Mouse (Mus musculus) heart, adult 9 months (tissue): ENCODE data around the gene Gm17364.
"Not testable (repeated sequence)": the region's sequence is repeated elsewhere in the genome, so short reads cannot be mapped to it uniquely, and the experiment has no call there.

Experiments
- DNase-seq, 2 experiments: peaks; one replicate each; pipeline ENCODE4 v3.0.0; 2022; ENCODE audit warnings: low spot score in 2 of 2

Gm17364 gene

GRCm38 (mm10) chr13:41251667-41252066, 22.1 kb downstream of the Gm17364 start:
- DNase-seq, result no peak

DNA sequence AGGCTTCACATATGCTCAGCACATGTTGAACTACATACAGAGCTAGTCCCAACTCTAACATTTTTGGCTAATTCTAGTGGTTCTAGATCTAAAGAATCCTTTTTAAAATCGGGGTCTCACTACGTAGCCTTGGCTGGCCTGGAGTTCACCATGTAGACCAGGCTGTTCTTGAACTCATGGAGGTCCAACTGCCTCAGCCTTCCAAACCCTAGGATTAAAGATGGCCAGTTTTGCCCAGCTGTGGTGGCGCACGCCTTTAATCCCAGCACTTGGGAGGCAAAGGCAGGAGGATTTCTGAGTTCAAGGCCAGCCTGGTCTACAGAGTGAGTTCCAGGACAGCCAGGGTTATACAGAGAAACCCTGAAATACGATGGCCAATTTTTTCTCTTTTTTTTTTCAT, 22.5 kb downstream of the Gm17364 start:
- not testable (repeated sequence) for DNase-seq

GRCm38 (mm10) chr13:41250318-41250981, 23.3 kb downstream of the Gm17364 start:
- DNase-seq, result no peak

- peak; percentile 93 for DNase-seq
These were observed 24.0 kb downstream of the Gm17364 start, which contains the start of gene Smim13 for GRCm38 (mm10) chr13:41249538-41250317. Gene Smim13 (plus strand): TSS chr13:41249844.

DNA sequence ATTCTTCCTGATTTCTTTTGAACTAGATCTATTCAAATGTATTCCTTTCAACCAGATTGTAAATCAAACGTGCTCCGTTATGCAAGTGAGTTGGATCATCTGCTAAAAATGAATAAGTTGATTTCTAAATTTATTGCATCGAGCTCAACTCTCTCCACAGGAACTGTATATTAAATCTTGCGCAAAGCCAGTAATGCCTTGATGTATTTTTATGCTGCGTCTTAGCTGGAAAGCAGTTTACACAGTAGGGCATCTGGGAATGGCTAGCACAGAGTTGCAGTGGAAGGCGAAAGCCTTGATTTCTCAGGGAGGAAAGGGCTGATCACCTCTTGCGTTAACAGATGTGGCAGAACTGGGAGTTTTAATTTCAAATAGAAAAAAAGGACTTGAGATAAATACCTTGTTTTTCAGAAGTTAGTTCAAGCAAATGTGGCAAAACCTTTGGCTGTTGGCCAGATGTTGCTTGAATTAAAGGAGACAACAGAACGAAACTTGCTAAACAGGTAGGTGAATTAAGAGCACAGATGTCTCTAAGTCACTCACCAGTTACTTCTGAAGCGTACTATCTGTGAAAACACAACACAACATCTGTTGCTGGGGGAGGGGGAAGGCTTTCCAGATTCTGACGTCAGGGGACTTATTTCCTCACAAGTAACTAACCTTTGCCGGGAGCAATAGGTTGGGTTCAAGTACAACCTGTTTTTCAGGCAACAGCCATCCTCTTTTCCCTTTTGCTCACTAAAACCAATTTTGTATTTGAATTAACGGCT, 24.8 kb downstream of the Gm17364 start:
- DNase-seq, result no peak

GRCm38 (mm10) chr13:41244306-41244830, 29.4 kb downstream of the Gm17364 start:
- DNase-seq, result no peak

GRCm38 (mm10) chr13:41241557-41241956, 32.2 kb downstream of the Gm17364 start:
- DNase-seq, result no peak

DNA sequence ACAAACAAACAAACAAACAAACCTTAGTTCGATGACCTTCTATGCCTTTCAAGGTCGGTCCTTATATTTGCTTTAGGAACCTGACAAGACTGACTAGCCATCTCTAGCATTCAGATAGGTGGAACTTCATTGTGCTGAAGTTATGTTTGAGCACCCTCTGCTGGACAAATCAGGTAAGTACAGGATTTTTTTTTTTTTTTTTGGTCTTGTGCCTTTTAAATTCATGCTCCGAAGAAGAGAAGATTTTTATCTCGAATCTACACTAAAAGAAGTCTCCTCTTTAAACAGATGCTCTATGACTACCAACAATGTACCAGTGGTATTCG, 35.0 kb downstream of the Gm17364 start:
- no peak for DNase-seq

DNA sequence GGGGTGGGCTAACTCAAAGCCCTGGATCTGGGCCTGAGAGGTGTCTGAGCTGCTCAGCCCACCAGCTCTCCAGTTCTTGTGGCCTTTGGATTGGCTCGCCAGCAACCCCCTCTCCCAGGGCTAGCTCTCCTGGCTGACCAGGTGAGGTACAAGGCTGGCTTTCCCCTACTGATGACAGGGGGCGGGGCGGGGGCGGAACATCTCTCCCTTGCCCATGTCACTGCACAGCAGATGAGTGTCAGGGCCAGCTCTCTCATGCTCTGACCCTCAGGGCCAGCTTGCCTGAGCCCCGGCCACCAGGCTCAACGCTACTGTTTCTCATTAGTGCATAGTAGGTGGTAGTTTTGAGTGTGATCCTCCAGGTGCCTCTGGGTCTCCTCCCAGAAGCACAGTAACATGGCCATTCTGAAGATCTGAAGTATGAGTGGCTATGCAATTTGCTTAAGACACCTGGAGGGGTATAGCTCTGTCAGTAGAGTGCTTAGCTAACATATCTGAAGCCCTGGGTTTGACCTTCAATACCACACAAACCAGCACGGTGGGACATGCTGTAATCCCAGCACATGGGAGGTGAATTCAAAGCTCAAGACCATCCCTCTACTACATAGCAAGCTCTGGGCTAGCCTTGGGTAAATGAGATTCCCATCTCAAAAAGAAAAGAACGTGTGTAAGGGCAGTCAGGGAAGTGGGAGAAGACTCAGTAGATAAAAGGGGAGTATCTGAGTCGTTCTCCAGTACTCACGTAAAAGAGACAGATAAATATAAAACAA, 35.6 kb downstream of the Gm17364 start:
- no peak for DNase-seq

DNA sequence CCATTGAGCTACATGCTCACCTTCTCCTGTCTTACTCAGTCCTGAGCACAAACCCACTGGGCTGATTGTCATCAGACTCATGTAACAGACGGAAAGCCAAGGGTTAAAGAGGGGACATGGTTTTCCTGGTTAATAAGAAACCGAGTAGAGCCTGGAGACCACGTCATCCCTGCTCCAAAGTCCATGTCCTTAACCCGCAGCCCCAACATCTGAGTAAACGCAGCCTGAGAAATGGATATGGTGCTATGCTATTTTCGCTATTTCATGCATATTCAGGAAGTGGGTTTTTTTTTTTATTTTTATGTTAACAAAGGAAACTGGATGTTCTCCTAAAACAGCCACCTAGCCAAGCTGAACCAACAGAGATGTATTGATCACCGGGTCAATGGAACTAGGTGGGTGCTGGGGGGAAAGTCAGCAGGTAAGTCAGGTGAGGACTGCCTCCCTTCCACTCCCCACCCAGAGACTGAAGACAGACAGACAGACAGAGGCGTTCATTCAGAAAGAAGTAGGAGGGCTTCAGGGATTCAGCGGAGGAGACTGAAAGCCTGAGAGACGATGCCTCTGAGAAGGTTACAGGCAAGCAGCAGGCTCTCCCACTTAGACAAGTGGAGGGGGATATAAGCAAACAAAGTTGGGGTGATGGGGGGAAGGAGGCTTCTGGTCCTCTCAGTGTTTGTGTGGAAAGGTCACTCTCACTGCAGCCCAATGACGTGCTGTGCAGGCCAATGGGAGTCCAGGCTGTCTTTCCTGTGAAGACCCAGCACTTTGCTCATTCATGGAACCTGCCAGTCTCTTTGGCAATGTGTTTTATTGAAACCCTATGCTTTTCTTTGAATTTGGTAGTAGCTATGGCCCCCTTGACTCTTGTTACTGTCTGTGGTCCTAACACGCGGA, 37.7 kb downstream of the Gm17364 start:
- DNase-seq, result no peak

DNA sequence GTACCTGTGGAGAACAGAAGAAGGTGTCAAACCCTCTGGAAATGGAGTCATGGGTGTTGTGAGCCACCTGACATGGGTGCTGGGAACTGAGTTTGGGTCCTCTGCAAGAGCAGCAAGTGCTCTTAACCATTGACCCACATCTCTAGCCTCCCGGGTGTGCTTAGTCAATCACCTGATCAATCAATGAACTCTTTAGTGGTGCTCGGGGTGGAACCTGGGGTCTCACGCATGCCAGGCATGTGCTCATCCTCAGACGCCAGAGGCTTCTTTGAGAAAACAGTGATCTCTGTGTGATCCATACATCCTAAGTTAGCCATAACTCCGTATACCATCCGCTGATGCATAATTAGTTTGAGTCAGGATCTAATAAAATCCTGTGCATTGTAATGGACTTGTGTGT, 38.6 kb downstream of the Gm17364 start:
- no peak for DNase-seq

- no peak for DNase-seq
These were observed 40.5 kb downstream of the Gm17364 start for GRCm38 (mm10) chr13:41233241-41233640.

DNA sequence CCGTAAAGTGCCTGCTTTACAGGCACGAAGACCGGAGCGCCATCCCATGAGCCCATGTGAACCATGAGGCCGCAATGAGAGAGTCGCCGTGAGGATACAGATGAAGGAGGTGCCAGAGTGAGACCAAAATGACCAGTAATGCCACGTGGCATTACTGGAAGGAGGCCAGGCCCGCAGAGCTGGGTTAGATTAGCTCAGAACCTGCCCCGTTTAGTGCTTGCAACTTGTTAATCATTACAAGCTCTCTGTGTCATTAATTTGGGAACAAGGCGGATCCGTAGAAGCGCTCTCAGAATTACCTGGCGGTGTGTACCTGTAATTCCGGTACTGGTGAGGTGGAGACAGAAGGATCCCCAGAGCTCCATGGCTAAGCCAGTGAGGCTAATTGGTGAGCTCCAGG, 41.6 kb downstream of the Gm17364 start:
- no peak for DNase-seq

GRCm38 (mm10) chr13:41231389-41231983, 42.3 kb downstream of the Gm17364 start:
- DNase-seq, result no peak

DNA sequence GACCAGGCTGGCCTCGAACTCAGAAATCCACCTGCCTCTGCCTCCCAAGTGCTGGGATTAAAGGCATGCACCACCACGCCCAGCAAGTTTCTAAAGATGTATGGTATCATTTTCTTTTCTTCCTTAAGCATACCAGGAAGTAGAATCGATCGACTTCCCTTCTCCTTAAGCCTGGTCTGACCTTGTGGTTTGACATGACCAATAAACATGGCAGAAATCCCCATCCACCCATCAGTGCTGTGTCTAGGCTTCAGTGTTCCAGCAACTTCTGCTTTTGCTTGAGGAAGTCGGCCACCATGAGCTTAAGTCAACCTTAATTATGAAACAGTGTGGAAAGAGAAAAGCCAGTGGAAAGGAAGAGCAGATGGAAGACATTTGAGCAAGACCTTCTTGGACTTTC, 43.5 kb downstream of the Gm17364 start:
- DNase-seq, result no peak

GRCm38 (mm10) chr13:41228060-41228459, 45.7 kb downstream of the Gm17364 start:
- DNase-seq, result no peak

DNA sequence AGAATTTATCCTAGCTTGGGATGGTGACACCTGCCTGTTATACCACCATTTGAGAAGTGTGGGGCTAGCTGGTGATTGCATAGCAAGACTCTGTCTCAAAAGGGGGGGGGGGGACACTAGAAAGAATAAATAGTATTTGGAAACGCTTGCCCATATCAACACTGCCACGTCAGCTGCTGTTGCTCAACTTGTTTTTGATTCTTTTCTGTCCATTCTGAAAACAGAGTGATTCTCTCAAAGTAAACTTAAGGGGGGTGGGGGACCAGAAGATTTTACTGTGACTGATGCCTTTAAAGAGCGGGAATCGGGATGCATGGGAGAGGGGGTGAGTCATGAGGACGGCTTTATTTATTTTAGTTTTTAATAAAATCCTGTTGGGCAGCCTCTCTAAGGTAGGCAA, 47.3 kb downstream of the Gm17364 start:
- DNase-seq, result no peak
